Mouse (Mus musculus): ENCODE results near the gene Tmed1.

- no peak for TF ChIP-seq POLR2A (IDR thresholded peaks at IDR 0.05; ENCODE audit: insufficient read depth, low read depth, low read length)
- no peak for TF ChIP-seq EP300 (IDR thresholded peaks at IDR 0.05; ENCODE audit: insufficient read depth, low read depth, low read length)
- no peak for TF ChIP-seq CTCF (IDR thresholded peaks at IDR 0.05)
Observed at GRCm38 (mm10) chr9:21508871-21509404, 1.1 kb downstream of the Tmed1 start.

Data from heart, adult 2 months (tissue).